Mouse (Mus musculus): ENCODE data around the gene Sult2b1.

GRCm38 (mm10) chr7:45791756-45792490 lies 7.5 kb upstream of the Sult2b1 start:
- no peak for TF ChIP-seq CTCF (IDR thresholded peaks at IDR 0.05)
- TF ChIP-seq EP300 (IDR thresholded peaks at IDR 0.05): no peak
